Mouse (Mus musculus) lung, postnatal 10 days (tissue): ENCODE measurements around the gene Tmem266.

Source experiments
- DNase-seq: peaks from one replicate; pipeline ENCODE4 v3.0.0; 2021

The Tmem266 gene

GRCm38 (mm10) chr9:55332476-55332875 lies 5.8 kb downstream of the Tmem266 start:
- DNase-seq, result no peak

GRCm38 (mm10) chr9:55332949-55333348 lies 6.2 kb downstream of the Tmem266 start:
- DNase-seq, result peak; percentile 33

GRCm38 (mm10) chr9:55344165-55344564 lies 17.5 kb downstream of the Tmem266 start:
- no peak for DNase-seq

DNA sequence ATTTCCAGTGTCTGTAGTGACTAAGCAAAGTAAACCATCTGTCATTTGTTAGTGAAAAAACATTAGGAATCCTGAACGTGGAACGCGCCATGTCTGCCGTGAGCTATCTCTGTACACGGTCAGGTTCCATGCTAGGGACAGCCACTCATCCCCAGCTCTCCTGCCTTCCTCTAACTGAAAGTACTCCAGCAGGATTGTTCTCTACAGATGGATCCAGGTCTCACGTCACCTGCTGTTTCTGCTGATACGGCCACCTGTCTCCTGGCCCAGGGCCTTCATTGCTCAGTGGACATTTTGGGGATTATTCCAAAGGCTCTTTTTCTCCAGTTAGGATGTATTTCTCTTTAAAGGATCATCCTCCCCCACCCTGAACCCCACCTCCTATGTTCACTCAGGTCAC lies 18.6 kb downstream of the Tmem266 start:
- no peak for DNase-seq

DNA sequence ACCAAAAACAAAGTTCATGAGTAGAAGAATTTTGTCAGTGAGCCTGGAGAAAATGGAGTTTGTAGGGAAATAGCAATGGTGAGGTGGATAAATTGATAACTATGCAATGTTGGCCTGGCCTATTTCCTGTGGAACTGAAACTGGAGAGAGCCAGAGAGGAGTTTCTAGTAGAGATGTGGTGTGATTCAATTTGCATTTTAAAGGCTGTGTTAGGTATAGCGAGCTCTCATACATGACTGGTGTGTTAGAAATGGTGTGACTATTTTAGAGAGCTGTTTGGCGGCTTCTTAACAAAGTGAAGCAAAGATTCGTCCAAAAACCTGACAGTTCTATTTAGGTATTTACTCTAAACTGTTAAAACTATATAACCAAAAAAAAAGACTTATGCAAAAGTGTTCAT lies 22.0 kb downstream of the Tmem266 start:
- no peak for DNase-seq

- no peak for DNase-seq
Measured at GRCm38 (mm10) chr9:55354686-55355085, 28.0 kb downstream of the Tmem266 start.

- DNase-seq, result no peak
Measured at GRCm38 (mm10) chr9:55355270-55355834, 28.6 kb downstream of the Tmem266 start.

DNA sequence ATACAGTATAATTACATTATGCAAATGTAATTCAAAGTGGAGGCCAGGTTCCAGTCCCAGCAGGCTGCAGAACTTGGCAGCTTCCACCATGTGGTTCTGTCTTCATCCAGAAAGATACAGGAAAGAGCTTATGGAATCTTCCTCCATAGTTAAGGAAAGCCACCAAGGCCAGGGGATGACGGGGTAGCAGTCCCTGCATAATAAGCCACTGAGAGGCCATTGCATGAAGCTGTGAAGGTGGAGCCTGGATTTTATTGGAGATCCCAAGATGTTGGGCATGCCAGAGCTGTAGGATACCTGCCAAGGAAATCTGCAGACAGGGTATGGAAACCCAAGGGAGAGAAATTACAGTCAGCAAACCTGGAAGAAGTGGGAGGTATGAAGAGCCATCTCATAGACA lies 30.5 kb downstream of the Tmem266 start:
- DNase-seq, result no peak

GRCm38 (mm10) chr9:55360372-55360771 lies 33.7 kb downstream of the Tmem266 start:
- DNase-seq, result no peak

GRCm38 (mm10) chr9:55360861-55361260 lies 34.1 kb downstream of the Tmem266 start:
- DNase-seq, result no peak

DNA sequence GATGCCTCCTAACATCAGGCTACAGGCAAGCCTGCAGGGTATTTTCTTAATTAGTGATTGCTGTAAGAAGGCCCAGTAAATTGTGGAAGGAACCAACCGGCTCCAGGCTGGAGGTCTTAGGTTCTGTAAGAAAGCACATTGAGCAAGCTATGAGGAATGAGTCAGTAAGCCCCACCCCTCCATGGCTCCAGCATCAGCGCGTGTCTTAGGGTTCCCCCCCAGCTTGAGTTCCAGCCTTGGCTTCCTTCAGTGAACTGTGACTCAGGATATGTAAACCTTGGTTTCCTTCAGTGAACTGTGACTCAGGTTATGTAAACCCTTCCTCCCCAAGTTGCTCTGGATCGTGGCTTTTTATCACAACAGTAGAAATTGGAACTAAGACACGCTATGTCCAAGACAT lies 35.3 kb downstream of the Tmem266 start:
- peak; percentile 19 for DNase-seq

DNA sequence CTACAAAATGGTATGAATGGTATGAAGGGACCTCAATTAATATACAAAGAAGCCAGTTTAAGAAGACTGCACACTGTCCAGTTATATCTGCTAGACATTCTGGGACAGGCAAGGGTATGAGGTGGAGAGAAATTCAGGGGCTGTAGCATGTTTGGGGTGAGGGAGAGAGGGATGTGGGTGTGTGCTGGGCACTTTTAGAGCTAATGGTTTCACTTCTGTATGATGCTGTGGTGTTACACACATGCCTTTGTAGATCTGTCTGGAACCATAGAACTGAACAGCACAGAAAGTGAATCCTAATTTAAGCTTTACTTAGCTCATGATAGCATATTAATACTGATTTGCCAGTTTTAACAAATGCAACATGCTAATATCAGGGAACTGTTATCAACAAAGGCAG lies 37.0 kb downstream of the Tmem266 start:
- DNase-seq, result no peak

GRCm38 (mm10) chr9:55368011-55368410 lies 41.3 kb downstream of the Tmem266 start:
- no peak for DNase-seq

DNA sequence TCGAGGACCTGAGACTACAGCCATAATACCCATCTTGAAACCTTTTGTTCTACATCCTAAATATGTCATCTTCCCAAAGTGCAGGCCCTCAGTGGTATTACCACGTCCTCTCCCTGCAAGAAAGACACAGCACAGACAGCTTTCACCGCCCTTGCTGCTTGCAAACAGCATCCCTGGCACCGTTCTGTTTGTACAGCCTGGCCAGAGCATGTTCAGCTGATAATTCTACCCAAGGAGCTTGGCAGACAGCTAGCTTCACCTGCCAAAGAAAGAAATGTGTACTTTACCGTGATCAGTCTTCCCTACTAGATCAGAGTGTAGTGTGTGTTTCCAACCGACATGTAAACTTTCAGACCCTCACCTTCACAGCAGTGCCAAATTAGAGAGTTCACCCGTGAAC lies 45.2 kb downstream of the Tmem266 start:
- no peak for DNase-seq

- DNase-seq, result no peak
Measured at GRCm38 (mm10) chr9:55377603-55378250, 51.0 kb downstream of the Tmem266 start.

DNA sequence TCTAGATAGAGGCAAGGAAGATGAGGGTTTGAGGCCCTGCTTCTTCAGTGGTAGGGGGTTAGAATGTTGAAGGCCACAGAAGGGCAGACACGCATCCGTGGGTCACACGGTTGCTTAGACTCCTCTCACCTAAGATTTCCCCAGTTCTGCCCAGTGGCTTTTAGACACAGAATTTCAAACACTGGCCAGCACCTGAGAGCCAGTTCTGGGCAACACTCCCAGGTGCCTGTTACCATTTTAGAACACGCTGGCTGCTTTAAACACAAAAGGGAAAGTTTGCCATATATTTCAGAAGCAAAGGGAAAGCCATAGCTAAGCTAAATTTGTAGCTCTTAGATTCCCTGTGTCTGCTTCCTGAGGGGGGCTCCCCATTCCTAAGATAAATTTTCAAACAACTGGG lies 54.7 kb downstream of the Tmem266 start:
- no peak for DNase-seq

GRCm38 (mm10) chr9:55382441-55382840 lies 55.7 kb downstream of the Tmem266 start:
- DNase-seq, result peak; percentile 54

GRCm38 (mm10) chr9:55386117-55386516 lies 59.4 kb downstream of the Tmem266 start:
- no peak for DNase-seq

- DNase-seq, result no peak
Measured at GRCm38 (mm10) chr9:55387862-55388505, 61.3 kb downstream of the Tmem266 start.

DNA sequence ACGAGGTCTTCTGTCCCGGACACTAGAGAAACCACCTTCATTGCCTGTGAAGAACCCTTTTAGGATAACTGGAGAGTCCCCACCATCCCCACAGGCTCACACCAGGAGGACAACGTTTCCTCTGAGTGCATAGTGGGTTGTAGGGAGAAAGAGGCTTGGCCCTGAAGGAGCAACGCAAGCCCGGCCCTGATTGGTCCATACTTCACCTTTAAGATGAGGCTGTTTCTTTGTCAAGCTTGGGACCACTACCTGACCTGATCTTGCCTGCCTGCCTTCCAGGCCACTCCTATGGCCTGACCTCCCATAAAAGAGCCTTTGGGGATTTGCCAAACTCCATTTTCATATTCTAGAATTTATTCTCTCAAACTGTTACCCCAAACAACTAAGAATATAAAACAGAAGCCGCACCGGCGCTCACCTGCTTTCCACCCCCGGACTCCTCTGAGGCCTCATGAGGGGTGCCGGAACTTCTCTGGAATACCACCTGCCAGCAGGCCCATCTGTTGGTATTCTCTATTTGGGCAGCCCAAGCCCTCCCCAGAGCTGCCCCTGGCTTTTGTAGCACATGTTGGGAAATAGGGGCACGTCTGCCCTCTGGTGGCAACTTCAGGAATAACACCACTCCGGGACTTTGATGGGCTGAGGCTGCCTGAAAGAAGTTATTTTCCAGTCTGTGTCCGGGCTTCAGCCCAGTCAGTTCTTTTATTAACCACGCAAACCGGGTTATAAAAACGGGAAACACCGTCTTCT lies 65.4 kb downstream of the Tmem266 start:
- DNase-seq, result peak; percentile 80

GRCm38 (mm10) chr9:55395650-55396049 lies 68.9 kb downstream of the Tmem266 start:
- DNase-seq, result no peak

- no peak for DNase-seq
Measured at GRCm38 (mm10) chr9:55398985-55399554, 72.4 kb downstream of the Tmem266 start.

DNA sequence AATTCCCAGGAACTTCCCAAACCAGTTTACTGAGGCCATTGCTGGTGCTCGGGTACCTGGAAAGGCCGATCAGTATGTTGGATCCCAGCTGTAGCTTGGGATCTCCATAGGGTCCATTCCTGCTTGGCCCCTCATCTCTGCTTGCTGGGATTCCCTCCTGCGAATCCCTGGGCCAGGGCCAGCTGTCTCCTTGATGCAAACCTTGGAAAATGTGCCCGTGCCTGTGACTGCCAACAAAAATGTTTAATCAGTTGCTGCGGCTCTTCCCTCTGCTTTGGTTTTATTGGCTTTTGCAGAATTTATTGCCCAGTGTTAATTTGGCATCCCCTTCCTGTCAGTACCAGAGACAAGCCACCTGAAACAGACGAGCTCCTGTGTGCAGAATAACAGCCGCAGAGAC lies 75.6 kb downstream of the Tmem266 start:
- no peak for DNase-seq
